Mouse (Mus musculus): ENCODE data around the gene Oxtr.

Gene Oxtr

DNA sequence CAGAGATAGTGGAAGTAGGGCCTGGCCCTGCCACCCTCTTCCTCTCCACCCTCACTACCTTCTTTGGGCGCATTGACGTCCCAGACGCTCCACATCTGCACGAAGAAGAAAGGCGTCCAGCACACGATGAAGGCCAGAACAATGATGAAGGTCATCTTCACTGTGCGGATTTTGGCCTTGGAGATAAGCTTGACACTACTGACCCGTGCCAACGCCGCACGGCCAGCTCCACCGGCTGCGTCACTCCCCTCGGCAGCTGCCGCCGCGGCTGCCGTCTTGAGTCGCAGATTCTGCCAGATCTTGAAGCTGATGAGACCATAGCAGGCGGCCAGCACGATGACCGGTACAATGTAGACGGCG lies 942 bp downstream of the Oxtr start:
- DNase-seq (ENCODE audit: low read depth, low spot score) = no peak

DNA sequence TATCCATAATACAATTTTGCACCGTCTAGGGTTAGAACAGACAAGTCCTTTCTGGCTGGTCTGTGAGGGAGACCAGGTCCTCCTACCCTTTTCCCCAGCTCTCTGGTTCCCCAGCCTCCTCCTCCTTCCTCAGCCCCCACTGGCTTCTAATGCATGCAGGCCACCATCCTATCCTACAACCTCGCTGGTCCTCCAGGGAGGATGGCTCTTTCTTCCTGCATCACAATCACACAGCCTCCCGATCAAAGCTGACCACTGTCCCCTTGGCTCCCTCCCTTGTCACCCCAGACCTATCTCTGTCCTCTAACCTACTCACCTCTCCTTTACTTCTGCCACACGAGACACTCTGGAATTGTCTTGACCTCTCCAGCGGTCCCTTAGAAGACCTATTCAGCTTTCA lies 1.8 kb downstream of the Oxtr start:
- no peak for DNase-seq (ENCODE audit: low read depth, low spot score)

DNA sequence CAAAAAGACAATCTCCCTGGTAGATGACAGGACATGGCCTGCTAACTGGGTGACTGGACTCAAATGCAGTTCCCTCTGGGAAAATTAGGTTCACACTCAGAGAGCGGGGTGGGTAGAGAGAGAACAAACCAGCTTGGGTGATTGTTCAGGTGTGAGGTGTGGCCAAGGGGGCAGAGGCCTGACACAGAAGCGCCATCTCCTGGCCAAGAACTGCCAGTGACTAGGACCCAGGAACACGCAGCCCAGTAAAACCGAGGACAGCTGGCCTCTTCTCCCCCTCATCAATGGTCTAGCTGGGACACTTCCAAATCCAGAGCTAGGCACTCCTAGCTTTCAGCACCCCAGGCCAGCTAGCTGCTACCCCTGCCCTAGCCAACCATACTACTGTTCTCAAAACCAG lies 5.4 kb downstream of the Oxtr start:
- peak; percentile 24 for DNase-seq (ENCODE audit: low read depth, low spot score)

DNA sequence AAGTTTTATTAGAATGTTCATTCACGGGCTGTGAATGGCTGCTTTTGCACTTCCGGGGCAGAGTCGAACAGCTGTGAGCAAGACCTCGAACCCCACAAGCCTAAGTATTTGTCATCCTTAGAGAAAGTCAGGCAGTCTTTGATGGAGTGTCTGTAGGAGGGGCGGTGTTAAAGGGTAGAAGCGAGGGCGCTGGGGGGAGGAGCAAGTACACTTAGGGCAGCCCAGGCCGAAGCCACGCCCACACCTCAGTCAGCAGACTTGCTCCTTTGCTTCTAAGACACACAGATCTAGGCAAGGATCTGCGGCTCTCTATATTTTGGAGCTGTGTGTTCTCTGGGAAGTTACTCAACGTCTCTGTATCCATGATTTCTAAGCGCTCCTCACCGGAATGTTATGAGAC lies 9.9 kb downstream of the Oxtr start:
- no peak for DNase-seq (ENCODE audit: low read depth, low spot score)

DNA sequence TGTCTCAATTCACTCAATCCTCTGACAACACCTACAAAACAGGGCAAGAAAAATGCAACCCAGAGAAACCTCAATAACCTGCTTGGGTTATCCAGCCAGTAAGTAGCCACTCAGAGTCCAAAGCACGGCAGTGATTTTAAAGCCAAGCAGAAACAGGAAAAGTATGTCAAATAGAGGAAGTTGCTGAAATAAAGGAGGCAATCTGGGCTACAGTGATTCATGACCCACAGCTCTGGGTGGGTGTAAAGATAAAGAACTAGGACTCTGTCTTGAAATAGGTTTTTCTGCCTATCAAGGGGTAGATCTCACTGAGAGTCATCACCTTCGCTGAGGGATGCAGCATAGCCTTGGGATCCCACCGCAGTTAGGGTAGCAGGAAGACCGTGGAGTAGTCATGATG lies 18.1 kb downstream of the Oxtr start:
- no peak for DNase-seq (ENCODE audit: low read depth, low spot score)

GRCm38 (mm10) chr6:112466001-112466400 lies 23.7 kb downstream of the Oxtr start:
- DNase-seq (ENCODE audit: low read depth, low spot score) = no peak

GRCm38 (mm10) chr6:112465441-112465840 lies 24.3 kb downstream of the Oxtr start:
- peak; percentile 6 for DNase-seq (ENCODE audit: low read depth, low spot score)

DNA sequence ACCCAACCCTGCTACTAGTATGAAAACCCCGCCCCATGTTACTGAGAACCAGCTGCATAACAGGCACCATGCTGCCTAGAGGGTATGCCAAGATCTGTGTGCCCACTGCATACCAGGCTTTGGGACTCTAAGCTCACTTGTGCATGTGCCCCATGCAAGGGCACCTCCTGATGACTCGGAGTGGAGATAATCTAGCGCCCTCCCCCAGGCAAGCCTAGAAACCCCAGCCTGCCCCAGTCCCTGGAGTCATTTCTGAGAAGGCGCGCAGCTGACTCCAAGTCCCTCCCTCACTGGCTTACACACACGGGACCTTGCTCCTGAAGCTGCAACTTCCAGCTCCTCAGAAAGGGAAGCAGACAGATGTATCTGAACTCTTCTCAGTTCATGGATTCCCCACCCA lies 26.4 kb downstream of the Oxtr start:
- DNase-seq (ENCODE audit: low read depth, low spot score) = no peak

DNA sequence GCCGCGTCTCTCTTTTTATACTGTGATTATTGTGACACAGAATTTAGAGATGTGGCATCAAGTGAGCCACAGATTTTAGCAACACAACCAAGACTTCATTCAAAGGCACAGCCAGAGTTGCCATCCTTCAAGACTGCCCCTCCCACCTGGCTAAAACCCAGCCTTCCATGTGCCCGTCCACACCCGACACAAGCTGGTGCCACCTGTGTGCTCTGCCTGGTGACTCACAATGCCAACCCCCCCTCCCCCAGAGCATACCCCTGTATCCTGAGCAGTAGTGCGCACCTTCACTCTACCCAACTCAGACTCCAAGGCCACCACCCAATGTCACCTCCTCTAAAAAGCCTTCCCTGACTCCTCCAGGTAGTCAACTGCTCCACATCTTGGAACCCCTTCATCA lies 28.3 kb downstream of the Oxtr start:
- DNase-seq (ENCODE audit: low read depth, low spot score) = no peak

GRCm38 (mm10) chr6:112459341-112459749 lies 30.4 kb downstream of the Oxtr start, which contains the start of gene Cav3:
Gene Cav3, plus strand, starts transcription at chr6:112459505.
- DNase-seq (ENCODE audit: low read depth, low spot score) = no peak

DNA sequence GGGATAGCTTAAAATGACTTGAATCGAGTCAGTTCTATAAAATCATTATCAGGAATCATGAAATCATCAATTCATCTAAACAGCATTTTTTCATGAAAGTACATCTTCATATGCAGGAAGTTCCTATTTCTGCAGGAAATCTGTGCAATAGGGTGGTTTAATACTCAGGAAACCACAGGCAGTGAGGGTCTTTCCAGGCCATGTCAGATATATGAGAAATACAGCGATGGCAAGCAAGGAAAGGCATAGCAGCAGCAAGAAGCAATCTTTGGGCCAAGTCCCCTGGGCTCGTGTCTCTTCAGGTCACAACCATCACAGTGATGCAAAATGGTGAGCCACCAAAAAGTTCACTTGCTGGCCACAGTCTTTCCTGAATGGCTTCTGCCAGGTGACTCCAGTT lies 44.1 kb downstream of the Oxtr start:
- DNase-seq (ENCODE audit: low read depth, low spot score) = no peak

DNA sequence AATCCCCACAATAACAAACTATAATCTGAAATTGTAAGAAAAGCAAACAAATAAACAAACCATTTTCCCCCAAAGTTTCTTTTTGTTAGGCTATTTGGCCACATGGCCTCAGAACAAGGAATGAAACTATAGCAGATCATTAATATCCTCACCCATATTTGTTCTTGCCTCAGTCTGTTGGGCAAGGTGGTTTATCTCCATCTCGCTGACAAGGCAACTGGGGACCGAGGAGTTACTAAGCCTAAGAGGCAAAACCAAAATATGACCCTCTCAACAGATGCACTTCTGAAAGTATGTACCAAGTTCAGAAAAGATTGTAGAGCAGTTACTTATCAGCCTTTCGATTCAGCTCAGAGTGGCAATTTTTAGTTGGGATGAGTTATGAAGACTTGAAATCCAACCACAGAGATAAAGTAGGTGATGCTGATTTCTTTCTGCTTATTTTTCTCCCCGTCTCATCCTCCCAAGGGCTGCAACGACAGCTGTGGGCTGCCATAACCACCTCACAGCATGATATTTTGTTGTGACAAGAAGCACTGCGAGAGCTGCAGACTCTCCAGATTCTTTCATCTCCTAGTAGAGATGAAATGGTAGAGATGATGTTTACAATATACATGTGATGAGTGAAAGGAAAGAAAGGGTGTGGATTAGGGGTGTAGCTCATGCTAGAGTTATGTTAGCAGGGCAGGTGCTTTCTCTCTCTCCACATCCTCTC lies 63.6 kb downstream of the Oxtr start:
- DNase-seq (ENCODE audit: low read depth, low spot score) = no peak

- DNase-seq (ENCODE audit: low read depth, low spot score) = no peak
These were observed 65.8 kb downstream of the Oxtr start for GRCm38 (mm10) chr6:112423746-112424501.
